Mouse (Mus musculus) frontal cortex, postnatal 14 days (tissue): ENCODE measurements around the gene Ddn.

Source experiments
- DNase-seq, 2 experiments: peaks; one replicate each; pipeline ENCODE4 v3.0.0; 2022; ENCODE audit warnings: low spot score in 2 of 2

Gene Ddn

DNA sequence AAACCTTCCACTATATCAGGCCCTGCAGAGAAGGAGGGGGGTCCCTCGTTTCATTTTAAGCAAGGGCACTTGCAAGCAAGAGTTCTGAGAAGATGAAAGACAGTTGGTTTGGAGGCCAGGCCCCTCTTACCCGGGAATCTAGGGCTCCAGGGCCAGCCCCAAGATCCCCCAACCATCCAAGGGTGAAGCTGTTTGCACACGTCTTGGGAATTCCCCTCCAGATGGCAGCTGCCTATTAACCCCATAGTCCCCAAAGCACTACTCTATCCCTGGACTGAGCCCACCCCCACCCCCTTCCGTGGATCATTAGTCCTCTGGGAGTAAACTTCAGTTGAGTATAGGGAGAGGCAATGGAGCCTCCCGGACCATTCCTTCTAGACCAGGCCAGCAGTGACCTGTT lies 33.8 kb downstream of the Ddn start:
- no peak for DNase-seq

GRCm38 (mm10) chr15:98774096-98774495 lies 35.2 kb downstream of the Ddn start:
- no peak for DNase-seq

DNA sequence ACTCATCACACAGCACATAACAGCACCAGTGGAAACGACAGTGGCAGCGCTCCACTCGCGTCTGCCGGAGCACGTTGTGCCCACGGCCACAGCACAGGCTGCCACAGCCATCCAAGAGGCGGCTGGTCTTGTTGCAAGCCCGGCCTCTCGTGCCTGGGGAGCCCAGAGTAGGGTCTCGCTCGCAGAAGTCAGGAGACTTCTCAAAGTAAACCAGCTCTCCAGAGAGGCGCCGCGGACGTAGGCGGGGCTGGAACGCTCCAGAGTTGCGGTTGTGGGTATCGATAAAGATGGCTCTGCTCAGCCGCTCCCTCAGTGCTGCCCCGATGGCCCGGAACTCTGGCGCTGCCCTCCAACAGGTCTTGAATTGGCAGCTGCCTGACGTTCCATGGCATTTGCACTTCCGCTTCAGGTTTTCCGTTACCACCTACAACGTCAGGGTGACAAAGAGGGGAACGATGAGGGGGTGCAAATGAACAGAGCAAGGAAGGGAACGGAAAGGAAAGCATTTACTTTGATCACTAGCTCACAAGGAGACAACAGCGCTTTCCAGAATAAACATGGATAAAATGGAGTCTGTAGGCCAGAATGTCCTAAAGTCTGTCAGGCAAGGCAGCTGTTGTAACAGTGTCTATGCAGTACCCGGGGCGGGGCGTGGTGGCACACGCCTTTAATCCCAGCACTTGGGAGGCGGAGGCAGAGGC lies 36.6 kb downstream of the Ddn start:
- DNase-seq = no peak

- DNase-seq = no peak
Measured at GRCm38 (mm10) chr15:98771813-98772425, 37.4 kb downstream of the Ddn start.

GRCm38 (mm10) chr15:98768259-98768658 lies 41.0 kb downstream of the Ddn start:
- DNase-seq = no peak

DNA sequence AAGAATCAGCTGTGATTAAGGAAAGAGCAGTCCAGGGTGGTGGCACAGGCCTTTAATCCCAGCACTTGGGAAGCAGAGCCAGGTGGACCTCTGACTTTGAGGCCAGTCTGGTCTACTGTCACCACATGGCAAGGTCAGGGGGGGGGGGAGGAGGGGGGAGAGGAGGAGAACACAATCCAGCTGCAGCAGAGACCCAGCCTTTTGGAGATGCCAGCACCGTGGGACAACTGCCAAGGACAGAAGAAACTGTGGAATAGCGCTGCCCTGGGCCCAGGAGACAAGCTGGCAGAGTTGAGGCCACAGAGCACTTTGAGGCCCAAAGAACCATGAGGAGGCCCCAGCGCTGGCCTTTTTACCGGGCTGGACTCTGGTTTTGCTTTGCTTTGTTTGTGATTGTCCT lies 43.4 kb downstream of the Ddn start:
- DNase-seq = no peak

DNA sequence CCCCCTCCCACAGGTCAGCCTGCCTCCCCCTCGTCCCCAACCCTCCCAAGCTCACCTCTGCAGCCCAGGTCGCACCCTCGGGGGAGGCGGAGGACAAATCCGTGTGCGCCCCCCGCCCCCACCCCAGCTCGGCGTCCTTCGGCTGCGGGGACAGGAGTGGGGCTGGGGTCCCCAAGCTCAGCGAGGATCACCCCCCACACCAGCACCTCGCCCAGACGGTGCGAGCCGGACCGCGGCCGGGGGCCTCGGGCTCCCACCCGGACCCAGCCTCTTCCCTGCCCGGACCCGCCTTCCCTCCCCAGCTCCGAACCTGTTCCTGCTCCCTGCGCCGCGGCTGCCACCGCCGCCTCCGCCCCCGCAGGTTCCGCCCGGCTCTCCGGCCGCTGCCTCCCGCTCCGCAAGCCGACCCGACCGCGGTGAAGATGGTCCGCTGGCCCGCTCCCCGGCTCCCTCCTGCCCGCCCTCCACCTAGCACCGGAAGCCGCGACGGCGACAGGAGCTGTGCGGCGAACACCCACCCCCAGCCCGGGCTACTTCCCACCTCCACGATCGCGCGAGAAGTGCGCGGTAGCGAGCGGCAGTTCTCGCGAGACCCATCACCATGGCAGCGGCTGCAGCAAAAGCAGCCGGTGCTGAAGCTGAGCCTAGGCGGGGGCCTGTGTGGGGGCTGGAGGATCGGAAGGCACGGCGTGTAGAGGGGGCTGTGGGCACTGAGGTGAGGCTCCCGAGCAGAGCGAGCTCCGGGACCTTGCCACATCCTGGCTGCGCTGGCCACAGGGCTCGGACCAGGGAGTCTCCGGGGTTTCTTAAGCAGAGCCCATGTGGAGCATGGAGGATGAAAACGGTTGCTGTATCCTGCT lies 46.4 kb downstream of the Ddn start, which contains the start of gene Arf3:
Arf3 (minus strand) TSS at position 545 of the 860 bp plus-strand sequence.
- peak; percentile 93 to 96 for DNase-seq

DNA sequence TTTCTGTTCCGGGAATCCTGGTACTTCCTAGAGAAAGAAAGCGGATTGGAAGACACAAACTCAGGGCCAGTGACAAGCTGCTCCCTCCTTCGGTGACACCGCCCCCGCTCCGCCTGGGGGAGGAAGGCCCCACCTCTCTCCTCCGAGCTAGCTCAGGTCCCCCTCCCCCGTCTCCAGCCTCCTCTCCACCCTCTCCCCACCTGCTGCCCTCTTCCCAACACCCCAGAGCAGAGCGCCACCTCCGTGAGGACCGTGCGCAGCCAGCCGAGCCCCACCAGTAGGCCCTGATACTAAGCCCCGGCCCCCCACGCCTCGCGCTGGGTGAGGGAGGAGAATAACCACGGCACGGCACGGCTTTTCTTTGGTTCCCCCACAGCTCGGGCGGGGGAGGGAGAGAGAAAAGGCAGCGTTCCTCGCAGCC lies 47.1 kb downstream of the Ddn start:
- peak; percentile 63 to 70 for DNase-seq

- DNase-seq = no peak
Measured at GRCm38 (mm10) chr15:98754125-98754524, 55.2 kb downstream of the Ddn start.
